Mouse (Mus musculus): ENCODE results near the gene Acvr1. TPM values are rescaled to one million over a fixed set of nuclear protein-coding genes. Genes with fewer than 3 reads are reported as not detected.

Gene Acvr1
- polyA plus RNA-seq, 1 experiment from 2014 or later: 4.6 TPM

GRCm38 (mm10) chr2:58516920-58517319 is 50.0 kb downstream of the Acvr1 start:
- WGBS: 57% methylated on average over 6 of the region's 6 CpGs
- Histone ChIP-seq H3K4me3 (ENCODE audit: low read length) (no peak overlapping the region), H3K27ac (ENCODE audit: low read length) (no peak overlapping the region), H3K9ac (ENCODE audit: low read depth, low read length) (no peak overlapping the region), H3K36me3 (ENCODE audit: control insufficient read depth, insufficient read depth, low read length) (no peaks in the 10 kb centered on the region), H3K27me3 (replicated peaks; ENCODE audit: control insufficient read depth, insufficient read depth, low read length) (no peaks in the 10 kb centered on the region), H3K4me2 (ENCODE audit: low read depth, low read length) (no peak overlapping the region), H3K9me3 (ENCODE audit: control insufficient read depth, low read length) (no peaks in the 10 kb centered on the region), H3K4me1 (ENCODE audit: control insufficient read depth, insufficient read depth, low read length) (peaks cover 11% of the 10 kb centered on the region; the same call in 1 of the 2 replicates)
- no peak for ATAC-seq

- Histone ChIP-seq H3K27ac (ENCODE audit: low read length) (no peak overlapping the region), H3K4me2 (ENCODE audit: low read depth, low read length) (no peak overlapping the region)
These were observed 51.0 kb downstream of the Acvr1 start for GRCm38 (mm10) chr2:58516000-58516399.

GRCm38 (mm10) chr2:58514489-58514888 is 52.5 kb downstream of the Acvr1 start:
- Histone ChIP-seq H3K27me3 (replicated peaks; ENCODE audit: control insufficient read depth, insufficient read depth, low read length) (no peaks in the 10 kb centered on the region), H3K9me3 (ENCODE audit: control insufficient read depth, low read length) (no peaks in the 10 kb centered on the region), H3K9ac (ENCODE audit: low read depth, low read length) (no peak overlapping the region), H3K36me3 (ENCODE audit: control insufficient read depth, insufficient read depth, low read length) (no peaks in the 10 kb centered on the region), H3K4me2 (ENCODE audit: low read depth, low read length) (no peak overlapping the region), H3K27ac (ENCODE audit: low read length) (no peak overlapping the region), H3K4me1 (ENCODE audit: control insufficient read depth, insufficient read depth, low read length) (peaks cover 11% of the 10 kb centered on the region; the same call in 1 of the 2 replicates), H3K4me3 (ENCODE audit: low read length) (no peak overlapping the region)
- 97% methylated on average over 11 of the region's 11 CpGs for WGBS
- no peak for ATAC-seq

More at GRCm38 (mm10) chr2:58516000-58516399, 51.0 kb downstream of the Acvr1 start:
- WGBS: 48% methylated on average over 15 of the region's 15 CpGs
- no peaks in the 10 kb centered on the region for H3K27me3 ChIP-seq (replicated peaks; ENCODE audit: control insufficient read depth, insufficient read depth, low read length)
- H3K4me3 ChIP-seq (ENCODE audit: low read length): no peak overlapping the region
- no peaks in the 10 kb centered on the region for H3K9me3 ChIP-seq (ENCODE audit: control insufficient read depth, low read length)
- H3K9ac ChIP-seq (ENCODE audit: low read depth, low read length): no peak overlapping the region
- ATAC-seq: no peak
- peaks cover 11% of the 10 kb centered on the region; the same call in 1 of the 2 replicates for H3K4me1 ChIP-seq (ENCODE audit: control insufficient read depth, insufficient read depth, low read length)
- no peaks in the 10 kb centered on the region for H3K36me3 ChIP-seq (ENCODE audit: control insufficient read depth, insufficient read depth, low read length)

- Histone ChIP-seq H3K4me1 (ENCODE audit: control insufficient read depth, insufficient read depth, low read length) (peaks cover 11% of the 10 kb centered on the region; the same call in 1 of the 2 replicates), H3K36me3 (ENCODE audit: control insufficient read depth, insufficient read depth, low read length) (no peaks in the 10 kb centered on the region), H3K27ac (ENCODE audit: low read length) (no peak overlapping the region), H3K9me3 (ENCODE audit: control insufficient read depth, low read length) (no peaks in the 10 kb centered on the region), H3K4me3 (ENCODE audit: low read length) (no peak overlapping the region), H3K9ac (ENCODE audit: low read depth, low read length) (no peak overlapping the region), H3K4me2 (ENCODE audit: low read depth, low read length) (no peak overlapping the region), H3K27me3 (replicated peaks; ENCODE audit: control insufficient read depth, insufficient read depth, low read length) (no peaks in the 10 kb centered on the region)
- WGBS: 67% methylated on average over 3 of the region's 3 CpGs
- ATAC-seq: peak; percentile 68
These were observed 53.7 kb downstream of the Acvr1 start for GRCm38 (mm10) chr2:58513212-58513611.

GRCm38 (mm10) chr2:58510192-58510591 is 56.8 kb downstream of the Acvr1 start:
- WGBS: 70% methylated on average over 8 of the region's 8 CpGs

GRCm38 (mm10) chr2:58505306-58506090 is 61.5 kb downstream of the Acvr1 start:
- Histone ChIP-seq H3K4me2 (ENCODE audit: low read depth, low read length) (no peak overlapping the region), H3K4me3 (ENCODE audit: low read length) (no peak overlapping the region), H3K27me3 (replicated peaks; ENCODE audit: control insufficient read depth, insufficient read depth, low read length) (no peaks in the 10 kb centered on the region), H3K9ac (ENCODE audit: low read depth, low read length) (no peak overlapping the region), H3K4me1 (ENCODE audit: control insufficient read depth, insufficient read depth, low read length) (no peaks in the 10 kb centered on the region), H3K9me3 (ENCODE audit: control insufficient read depth, low read length) (no peaks in the 10 kb centered on the region), H3K36me3 (ENCODE audit: control insufficient read depth, insufficient read depth, low read length) (no peaks in the 10 kb centered on the region), H3K27ac (ENCODE audit: low read length) (no peak overlapping the region)
- 78% methylated on average over 9 of the region's 9 CpGs for whole genome bisulfite sequencing
- peak; percentile 42; the same call in 1 of the 2 replicates for ATAC-seq

More at GRCm38 (mm10) chr2:58510192-58510591, 56.8 kb downstream of the Acvr1 start:
- H3K36me3 ChIP-seq (ENCODE audit: control insufficient read depth, insufficient read depth, low read length): no peaks in the 10 kb centered on the region
- peaks cover 8% of the 10 kb centered on the region; the same call in 1 of the 2 replicates for H3K4me1 ChIP-seq (ENCODE audit: control insufficient read depth, insufficient read depth, low read length)
- H3K4me3 ChIP-seq (ENCODE audit: low read length): no peak overlapping the region
- H3K9ac ChIP-seq (ENCODE audit: low read depth, low read length): no peak overlapping the region
- H3K27ac ChIP-seq (ENCODE audit: low read length): no peak overlapping the region
- H3K9me3 ChIP-seq (ENCODE audit: control insufficient read depth, low read length): no peaks in the 10 kb centered on the region
- H3K4me2 ChIP-seq (ENCODE audit: low read depth, low read length): no peak overlapping the region
- no peaks in the 10 kb centered on the region for H3K27me3 ChIP-seq (replicated peaks; ENCODE audit: control insufficient read depth, insufficient read depth, low read length)
- no peak for ATAC-seq

- no peak overlapping the region for H3K9ac ChIP-seq (ENCODE audit: low read depth, low read length)
- H3K4me2 ChIP-seq (ENCODE audit: low read depth, low read length): no peak overlapping the region
- ATAC-seq: peak; percentile 86
- H3K4me1 ChIP-seq (ENCODE audit: control insufficient read depth, insufficient read depth, low read length): peaks cover 4% of the 10 kb centered on the region; the same call in 1 of the 2 replicates
- no peak overlapping the region for H3K4me3 ChIP-seq (ENCODE audit: low read length)
- no peak overlapping the region for H3K27ac ChIP-seq (ENCODE audit: low read length)
- no peaks in the 10 kb centered on the region for H3K27me3 ChIP-seq (replicated peaks; ENCODE audit: control insufficient read depth, insufficient read depth, low read length)
- WGBS: 56% methylated on average over 8 of the region's 8 CpGs
- H3K36me3 ChIP-seq (ENCODE audit: control insufficient read depth, insufficient read depth, low read length): no peaks in the 10 kb centered on the region
- H3K9me3 ChIP-seq (ENCODE audit: control insufficient read depth, low read length): no peaks in the 10 kb centered on the region
These were observed 70.1 kb downstream of the Acvr1 start for GRCm38 (mm10) chr2:58496647-58497410.

GRCm38 (mm10) chr2:58495271-58495670 is 71.7 kb downstream of the Acvr1 start:
- Histone ChIP-seq H3K27me3 (replicated peaks; ENCODE audit: control insufficient read depth, insufficient read depth, low read length) (no peaks in the 10 kb centered on the region), H3K4me1 (ENCODE audit: control insufficient read depth, insufficient read depth, low read length) (peaks cover 4% of the 10 kb centered on the region; the same call in 1 of the 2 replicates), H3K4me2 (ENCODE audit: low read depth, low read length) (no peak overlapping the region), H3K27ac (ENCODE audit: low read length) (no peak overlapping the region), H3K4me3 (ENCODE audit: low read length) (no peak overlapping the region), H3K9me3 (ENCODE audit: control insufficient read depth, low read length) (no peaks in the 10 kb centered on the region), H3K36me3 (ENCODE audit: control insufficient read depth, insufficient read depth, low read length) (no peaks in the 10 kb centered on the region), H3K9ac (ENCODE audit: low read depth, low read length) (no peak overlapping the region)
- 92% methylated on average over 3 of the region's 3 CpGs for WGBS
- no peak for ATAC-seq

Measured in intestine, embryonic 16.5 days (tissue).